Mouse (Mus musculus) CD4-positive helper T cell, adult 2 months (primary cell): ENCODE data around the gene Vrk2.

Source experiments
- DNase-seq: peaks from one replicate; pipeline ENCODE4 v3.0.0-alpha.2; 2012; ENCODE audit warnings: low read depth, missing footprints, low spot score

Vrk2 gene

DNA sequence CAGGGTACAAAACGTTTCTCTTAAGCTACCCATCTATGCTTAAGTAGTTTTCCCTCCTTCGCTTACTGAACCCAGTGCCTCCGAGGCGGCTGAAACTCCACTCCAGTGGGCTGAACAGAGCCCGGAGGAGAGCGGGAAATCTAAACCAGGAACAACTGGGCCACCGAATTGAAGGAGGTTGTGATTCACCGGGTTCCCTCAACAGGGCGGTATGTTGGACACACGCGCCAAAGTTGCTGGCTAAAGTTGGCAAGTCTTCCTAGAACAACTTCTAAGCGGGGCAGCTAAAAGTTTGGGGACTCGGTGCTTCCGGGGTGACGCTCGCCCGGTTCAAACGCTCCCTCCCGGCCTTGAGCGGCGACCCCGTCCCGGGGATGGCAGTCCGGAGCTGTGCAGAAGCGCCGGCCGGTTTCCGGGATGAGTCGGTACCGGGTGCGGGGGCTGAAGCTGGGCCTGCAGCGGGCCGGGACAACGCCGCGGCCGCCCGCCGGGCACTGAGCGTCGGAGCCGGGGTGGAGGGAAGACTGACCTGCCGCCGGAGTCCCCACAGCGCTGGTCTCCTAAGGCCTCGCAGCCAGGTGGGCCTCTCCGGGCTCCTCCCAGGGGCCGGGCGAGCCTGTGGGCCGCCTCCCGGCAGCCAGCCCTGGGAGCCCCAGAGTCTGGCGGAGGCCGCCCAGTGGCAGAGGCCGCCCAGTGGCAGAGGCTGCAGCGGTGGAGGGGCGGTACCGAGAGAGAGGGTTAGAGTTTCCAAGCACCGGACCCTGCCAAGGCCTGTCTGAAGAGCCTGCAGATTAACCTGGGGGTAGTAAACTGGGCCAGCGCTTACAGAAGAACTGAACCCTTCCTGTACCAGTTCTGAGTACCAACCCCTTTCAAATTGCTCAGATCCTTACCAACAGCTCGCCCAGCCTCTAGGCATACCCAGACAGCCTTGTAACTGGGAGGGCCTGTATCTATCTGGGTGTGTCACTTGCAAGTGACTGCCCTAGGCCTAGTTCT is at the start of gene Vrk2, which contains the start of gene Gm6899:
Gene Vrk2, minus strand, starts transcription at position 939 of the 999 bp plus-strand sequence.
Gene Gm6899, plus strand, starts transcription at position 181 of the 999 bp plus-strand sequence.
- DNase-seq = peak; percentile 86

DNA sequence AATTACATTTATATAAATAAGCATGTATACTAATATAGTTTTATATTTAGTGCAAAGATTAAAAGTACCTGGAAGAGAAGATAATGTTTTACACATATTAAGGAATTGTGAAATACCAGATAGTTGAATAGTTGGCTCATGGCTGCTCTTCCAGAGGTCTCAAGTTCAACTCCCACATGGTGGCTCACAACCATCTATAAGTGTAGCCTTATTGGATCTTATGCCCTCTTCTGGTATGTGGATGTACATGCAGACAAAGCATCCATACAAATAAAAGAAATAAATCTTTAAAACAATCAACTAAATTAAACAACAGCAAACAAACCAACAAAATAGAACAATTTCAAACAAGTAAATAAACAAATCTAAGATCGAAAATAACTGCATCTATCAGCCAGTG is 48.3 kb upstream of the Vrk2 start:
- DNase-seq = no peak

DNA sequence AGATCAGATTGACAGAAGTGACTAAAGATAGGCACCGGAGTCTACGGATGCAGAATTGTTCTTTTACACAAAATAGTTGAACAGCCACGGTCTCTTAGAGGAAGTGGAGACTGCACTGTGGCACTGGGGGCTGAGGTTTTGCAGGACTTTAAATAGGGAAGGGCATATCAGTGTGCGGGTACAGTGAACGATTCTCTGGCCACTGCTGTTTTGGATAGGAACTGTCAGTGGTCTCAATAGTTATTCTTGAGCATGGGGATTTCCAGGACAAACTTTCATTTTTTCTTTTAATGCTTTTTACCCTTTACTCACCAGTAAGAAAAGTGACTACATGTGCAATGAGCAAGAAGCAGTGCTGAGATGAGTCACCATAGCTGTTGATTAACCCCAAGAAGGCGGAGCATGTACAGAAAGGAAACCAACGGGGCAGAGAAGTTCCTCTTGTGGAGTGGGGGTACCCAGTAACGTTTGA is 46.6 kb upstream of the Vrk2 start:
- DNase-seq = peak; percentile 72

DNA sequence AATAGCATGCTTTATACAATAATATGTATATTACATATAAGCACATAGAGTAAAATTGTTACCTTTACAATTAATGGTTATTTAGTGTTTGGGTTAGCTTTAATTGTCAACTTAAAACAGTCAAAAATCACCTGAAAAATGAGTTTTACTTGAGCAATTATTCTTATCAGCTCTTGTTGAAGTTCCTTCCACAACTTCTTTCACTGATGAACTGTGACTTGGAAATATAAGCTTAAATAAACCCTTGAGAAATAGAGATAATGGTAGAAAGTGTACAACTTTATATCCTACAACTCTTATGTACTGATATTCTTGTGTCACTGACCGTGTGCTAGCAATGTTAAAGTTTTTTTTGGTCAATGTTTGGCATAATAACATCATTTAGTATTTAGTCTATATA is 42.4 kb upstream of the Vrk2 start:
- no peak for DNase-seq

DNA sequence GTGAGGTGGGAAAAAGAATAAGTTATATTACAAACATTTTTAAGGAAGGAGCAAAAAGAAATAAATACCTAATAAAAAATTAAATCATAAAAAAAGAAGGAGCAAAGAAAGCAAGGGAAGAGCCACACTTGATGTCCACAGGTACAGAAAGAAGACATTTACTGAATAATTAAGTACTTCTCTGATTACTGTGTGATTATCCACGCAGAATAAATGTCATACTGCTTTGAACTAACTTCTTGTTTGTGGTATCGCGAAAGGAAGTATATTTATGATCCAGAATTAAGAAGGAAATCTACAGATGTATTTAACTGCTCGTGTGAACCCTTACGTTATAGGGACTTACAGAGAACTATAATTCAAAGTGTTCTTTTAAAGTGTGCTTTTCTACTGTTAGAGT is 28.9 kb upstream of the Vrk2 start:
- no peak for DNase-seq

DNA sequence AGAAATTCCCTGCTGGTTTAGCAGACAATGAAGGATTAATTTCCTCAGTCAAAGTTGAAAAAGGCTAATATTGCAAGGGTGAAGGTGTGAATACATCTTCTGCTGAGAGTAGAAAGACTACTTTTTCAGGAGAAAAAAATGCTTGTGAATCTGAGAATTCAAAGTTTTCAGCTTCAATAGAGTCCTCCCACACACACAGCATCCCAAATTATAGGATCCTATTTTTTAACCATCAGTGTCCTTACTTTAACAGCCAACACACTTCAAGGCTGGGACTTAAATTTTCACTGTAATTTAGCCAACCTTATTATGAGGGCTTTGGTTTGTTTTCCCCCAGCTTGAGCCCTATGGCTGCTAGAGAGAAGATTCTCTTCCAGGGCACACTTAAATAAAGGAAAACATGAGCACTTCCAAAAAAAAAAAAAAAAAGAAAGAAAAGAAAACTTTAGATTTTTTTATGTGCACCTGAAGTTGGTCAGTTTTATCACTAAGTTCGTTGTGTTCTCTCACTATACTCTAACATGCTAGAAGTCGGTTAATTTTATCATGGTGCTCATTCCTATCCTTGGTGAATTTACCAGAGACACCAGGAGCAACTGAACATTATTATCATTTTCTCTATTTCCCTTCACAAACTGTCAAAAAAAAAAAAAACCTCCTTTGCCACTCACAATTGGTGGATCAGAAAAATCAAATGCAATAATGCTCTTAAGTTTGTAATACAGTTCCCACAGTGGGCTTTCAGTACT is 24.9 kb upstream of the Vrk2 start:
- no peak for DNase-seq

DNA sequence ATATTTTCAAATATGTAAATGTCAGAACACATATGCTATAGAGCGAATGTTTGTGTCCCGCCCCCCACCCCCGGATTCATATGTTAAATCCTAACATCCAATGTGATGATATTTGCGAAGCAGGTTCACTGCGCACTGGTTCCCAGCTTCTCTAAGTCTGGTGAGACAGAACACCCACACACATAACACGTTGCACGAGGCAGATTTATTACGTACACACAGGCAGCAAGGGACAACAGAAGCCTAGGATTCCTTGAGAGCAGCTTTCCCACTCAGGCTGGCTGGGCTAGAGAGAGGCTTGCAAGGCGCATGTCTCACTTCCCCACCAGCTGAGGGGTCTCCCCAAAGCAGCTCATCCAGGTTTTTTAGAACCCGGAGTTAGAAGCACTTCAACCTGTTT is 15.0 kb upstream of the Vrk2 start:
- no peak for DNase-seq

DNA sequence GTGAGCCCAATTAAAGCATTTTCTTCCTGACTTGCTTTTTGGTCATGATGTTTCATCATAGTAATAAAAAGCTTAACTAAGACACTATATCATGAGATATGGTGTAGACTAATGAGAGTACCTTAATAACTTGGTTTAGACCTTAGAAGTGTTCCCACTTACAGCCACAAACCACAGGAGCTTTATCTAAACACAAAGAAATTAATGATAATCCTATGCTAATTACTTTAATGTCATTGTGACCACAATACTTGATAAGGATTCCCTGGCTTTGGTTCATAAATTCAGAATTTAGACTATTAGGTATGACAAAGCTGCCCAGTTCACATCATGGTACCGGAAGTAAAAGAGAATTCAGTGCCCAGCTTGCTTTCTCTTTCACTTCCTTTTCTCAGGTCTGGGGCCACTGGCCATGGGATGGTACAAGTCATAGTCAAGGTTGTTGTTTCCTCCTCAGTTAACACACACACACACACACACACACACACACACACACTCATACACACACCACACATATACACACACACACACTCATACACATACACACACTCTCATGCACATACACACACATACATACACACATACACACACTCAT is 10.4 kb upstream of the Vrk2 start:
- no peak for DNase-seq

DNA sequence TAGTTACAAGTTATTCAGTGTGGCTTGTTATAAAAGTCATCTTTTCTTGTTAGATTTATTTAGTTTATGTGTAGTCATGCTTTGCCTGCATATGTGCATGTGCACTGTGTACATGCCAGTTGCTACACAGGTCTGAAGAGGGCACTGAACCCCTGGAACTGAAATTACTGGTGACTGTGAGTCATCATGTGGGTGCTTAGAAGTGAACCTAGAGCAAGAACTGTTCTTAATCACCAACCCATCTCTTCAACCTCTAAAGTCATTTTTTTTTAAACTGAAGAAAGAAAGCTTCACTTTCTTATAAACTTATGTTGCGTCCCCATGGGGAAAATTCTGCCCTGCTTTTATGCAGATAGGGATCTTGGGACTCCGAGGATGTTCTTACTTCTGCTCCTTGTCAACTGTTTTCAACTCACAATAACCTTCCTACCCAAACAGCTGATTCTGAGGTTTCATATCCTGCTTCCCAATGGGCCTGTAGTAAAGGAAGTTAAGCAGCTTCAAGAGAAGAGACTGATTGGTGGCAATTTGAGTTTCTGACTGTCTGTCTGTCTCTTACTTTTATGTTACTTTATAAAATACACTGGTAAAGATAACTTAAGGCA is 7.9 kb upstream of the Vrk2 start:
- DNase-seq = peak; percentile 17

DNA sequence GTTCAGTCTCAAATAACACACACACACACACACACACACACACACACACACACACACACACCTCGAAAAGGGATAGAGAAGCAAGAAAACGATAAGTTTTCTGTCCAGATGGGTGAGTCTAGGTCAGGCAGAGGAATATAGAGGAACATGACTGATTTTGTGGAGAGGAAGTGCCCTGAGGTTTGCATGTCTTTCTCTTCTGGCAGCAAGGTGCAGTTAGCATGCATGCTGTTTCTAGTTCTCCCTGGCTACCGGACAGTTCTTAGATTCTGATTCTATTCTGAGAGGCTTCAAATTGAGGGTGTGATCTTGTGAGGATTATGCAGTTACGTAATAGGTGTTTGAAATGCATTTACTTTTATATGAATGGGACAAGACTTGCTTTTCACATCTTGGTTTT is 6.9 kb upstream of the Vrk2 start:
- DNase-seq = no peak

DNA sequence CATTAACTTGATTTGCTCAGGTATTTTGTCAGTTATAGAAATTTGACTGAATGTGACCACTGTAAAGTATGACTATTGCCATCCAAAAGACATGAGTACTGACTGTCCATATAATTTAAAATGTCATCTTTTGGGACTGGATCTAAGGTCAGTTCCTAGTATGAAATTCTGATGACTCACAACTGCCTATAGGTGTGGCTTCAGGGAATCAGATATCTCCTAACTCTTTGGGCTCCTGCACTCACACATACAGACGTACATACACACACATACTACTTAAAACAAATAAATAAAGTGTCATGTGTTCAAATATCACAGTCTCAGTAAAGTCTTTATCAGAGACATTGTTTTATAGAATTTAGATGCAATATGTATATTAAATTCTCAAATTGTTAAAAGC is 5.1 kb upstream of the Vrk2 start:
- no peak for DNase-seq

DNA sequence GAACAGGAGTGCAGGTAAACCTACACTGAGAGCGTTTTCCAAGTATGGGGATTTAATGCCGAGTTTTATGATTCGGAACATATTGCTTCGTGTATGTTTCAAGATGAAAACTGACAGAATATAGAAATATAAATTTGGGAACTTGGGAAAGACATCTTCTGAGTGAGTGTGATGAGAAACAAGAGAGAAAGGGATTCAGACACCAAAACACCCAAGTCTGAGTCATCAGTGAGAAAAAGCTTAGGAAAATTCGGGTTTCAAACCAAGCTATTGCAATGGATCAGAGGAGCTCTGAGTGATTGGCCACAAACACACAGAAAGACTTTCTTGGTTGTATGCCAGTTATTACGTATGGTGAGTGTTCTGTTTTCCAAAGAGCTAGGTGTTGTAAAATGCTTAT is 4.0 kb upstream of the Vrk2 start:
- DNase-seq = no peak

DNA sequence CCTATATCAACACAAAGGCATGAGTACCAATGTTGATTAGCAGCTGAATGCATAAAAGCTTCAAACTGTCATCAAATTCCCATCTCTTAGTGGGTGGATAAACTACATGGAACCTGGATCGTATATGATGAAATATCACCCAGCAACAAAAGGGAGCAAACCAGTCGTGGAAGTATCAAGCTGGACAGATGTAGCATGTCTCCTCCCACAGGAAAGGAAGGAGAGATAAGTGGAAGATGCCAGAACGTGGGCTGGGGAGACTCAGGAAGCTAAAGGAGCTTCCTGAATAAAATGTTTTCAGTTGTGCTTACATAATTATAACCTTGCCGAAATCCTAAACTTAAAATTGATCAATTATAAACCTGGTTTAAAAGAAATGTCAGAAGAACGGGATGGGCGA is 3.3 kb upstream of the Vrk2 start:
- DNase-seq = no peak

DNA sequence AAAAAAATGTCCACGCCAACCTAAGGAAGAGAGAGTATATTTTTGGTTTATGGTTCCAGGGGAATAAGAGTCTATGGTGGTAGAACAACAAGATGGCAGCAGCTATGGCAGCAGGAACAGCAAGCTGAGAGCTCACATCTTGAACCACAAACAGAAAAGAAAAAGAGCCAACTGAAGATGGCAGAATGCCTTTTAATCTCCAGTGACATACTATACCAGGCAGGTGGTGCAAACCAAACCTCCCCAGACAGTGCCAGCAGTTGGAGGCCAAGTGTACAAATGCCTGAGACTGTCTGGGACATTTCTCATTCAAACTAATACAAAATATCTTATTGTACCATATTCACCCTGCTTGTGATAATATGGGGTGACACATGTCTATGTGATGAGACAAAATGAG is 2.4 kb upstream of the Vrk2 start:
- no peak for DNase-seq

DNA sequence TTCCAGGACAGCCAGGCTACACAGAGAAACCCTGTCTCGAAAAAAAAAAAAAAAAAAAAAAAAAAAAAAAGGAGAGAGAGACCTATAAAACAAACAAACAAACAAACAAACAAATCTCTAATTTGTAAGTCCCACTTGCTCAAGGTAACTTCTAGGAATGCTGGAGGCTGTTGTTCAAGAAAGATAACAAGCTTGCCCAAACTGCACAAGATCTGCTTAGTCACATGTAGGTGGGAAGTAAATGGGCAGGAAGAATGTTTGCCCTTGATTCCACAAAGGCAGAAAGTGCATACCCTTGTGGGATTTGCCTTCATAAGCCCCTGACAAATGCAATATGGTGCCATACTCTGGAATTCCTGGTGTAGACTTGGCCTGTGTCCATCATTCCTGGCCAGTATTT is 688 bp upstream of the Vrk2 start:
- no peak for DNase-seq

DNA sequence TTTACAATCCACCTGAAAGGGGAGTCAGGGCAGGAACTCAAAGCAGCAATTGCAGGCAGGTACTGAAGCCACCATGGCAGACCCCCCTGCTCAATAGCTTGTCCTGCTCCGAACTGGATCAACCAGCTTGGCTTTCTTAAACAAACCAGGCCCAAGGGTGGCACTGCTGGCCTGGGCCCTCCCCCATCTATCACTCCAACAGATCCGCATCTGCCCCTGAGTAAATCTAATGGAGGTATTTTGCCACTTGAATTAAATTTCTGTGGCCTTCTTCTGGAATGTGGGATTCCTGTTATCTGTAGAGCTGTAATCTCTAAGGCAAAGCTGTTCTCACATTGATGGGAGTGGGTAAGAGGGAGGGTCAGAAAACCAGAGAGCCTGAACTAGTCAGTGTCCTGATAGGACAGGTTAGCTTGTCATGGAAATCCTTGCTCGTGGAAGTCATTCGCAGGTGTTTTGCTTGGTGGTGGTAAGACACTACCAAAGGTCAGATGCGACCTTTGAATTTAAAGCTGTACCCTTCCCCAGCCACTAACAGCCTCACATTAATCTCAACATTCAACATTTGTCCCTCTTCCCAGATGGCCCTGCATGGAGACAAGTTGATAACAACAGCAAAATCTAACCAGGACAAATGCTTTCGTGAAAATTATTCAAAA is 1.3 kb downstream of the Vrk2 start:
- DNase-seq = peak; percentile 16

DNA sequence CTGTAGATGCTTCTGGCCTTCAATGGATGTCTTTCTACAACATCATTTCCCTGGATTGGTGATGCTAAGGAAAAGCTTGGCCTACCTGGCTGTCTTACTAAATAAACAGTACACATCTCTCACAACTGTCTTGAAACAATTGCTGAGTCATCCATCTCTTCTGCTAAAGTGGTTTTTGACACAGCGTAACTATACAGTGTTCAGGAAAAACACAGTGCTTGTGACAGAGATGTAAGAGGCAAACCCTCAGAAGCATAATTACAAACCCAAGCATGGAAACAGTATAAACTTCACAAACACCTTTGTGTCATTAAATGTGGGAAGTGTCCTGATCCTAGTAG is 6.6 kb downstream of the Vrk2 start:
- no peak for DNase-seq

DNA sequence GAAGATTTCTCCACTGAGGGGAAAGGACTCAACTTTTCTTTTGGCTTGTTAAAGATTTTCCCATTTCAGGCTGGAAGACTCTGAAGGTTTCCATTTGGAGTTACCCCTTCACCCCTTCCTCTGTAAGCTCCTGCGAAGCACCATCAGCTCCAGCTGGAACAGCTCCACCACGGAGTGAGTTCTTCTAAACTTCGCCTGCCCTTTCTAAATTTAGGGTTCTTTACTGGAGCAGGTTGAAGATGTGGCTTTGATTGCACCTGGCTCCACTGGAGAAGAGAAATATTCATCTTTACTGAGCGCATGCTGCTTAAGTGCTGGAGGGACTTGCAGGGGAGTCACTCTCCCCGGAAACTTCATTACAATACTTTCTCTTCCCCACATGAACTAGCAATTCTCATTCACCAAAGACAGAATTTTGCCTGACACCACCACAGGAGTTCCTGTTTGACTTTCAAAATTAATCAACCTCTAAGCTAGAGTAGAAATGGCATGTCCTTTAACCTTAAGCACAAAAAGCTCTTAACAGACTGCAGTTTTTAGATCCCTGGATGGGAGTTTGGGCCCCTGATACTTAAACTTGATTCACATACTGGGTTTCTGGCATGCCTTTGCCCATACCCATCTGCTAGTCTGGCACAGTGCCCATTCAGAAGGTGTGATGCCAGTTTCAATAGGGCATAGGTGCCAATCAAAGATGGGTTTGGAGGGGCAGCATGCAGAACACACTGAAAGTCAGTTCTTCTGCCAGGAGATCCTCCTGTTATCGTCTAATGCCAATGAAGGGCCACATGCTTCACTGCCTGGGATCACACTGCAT is 7.2 kb downstream of the Vrk2 start:
- DNase-seq = no peak

DNA sequence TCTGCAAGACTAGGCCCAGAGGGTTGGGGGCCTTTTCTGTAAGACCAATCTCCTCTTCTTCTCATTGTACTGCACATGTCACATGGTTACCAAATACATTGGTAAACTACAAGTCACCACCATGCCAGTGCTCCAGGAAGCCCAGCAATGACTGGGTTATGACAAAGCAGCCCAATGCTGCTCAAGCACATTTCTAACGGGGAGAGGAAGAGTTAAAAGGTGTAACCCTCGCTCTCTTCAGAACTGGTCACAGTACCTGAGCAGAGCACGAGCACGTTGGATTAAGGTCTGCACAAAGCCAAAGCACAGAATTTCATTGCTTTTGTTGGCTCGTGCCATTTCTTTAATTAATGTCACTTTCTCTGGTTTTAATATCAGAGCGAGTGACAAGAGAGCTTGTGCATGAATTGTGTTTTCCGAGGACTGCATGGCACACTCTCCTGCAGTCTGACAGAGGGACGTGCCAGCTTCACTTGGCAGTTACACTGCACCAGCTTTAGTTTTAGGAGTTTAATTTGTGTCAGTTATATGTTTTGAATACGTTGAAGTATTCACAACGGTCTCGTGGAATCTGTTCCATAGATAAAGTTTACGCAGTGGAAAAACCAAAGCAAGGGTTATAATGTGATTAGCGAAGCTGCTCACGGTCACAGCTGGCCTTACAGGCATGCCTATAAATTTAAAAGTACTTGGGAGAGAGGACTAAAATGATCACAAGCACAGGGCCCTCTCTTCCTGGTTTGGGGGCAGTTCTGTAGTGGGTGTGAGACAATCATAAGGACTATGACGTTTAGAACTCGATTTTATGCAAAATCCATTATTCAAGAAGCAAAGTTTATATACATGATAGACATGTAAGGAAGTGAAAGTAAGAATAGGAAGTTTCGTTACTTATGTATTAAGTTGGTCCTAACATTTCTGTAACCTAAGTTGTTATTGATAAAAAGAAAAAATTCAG is 8.1 kb downstream of the Vrk2 start:
- DNase-seq = no peak
